In genomic region chr16:22844834-22845233, GRCm38 (mm10) we compare ENCODE assay signal across 9 mouse cellular contexts. TPM values are rescaled to one million over a fixed set of nuclear protein-coding genes. Genes with fewer than 3 reads are reported as not detected.
A peak's percentile ranks its signal among the peaks of the same experiment; 100 is the strongest.
DNase-seq lines count a peak whose midpoint lies in the region; ATAC-seq and TF ChIP-seq lines count a peak whose summit lies in the region.
"Had no signal": no experiment of that assay in that cellular context is flagged by ENCODE, and none has a peak within 500 bp of the region (broad histone marks: within the 10 kb centered on the region; RNA-seq: fewer than 3 reads in every experiment).

No protein-coding gene starts in this region.

- no peaks in the 10 kb centered on the region for H3K27me3 ChIP-seq in kidney, embryonic 14.5 days (ENCODE audit: control insufficient read depth, insufficient read depth, low read length)
- H3K27me3 ChIP-seq in embryonic facial prominence, embryonic 15.5 days: no peaks in the 10 kb centered on the region
- no peaks in the 10 kb centered on the region for H3K27me3 ChIP-seq in hindbrain, postnatal 0 days (ENCODE audit: insufficient read depth, low read length)
- H3K27me3 ChIP-seq in midbrain, embryonic 15.5 days (replicated peaks): no peaks in the 10 kb centered on the region

- H3K4me2 ChIP-seq in kidney, embryonic 14.5 days (replicated peaks; ENCODE audit: low read depth, low read length): peak overlapping the region; percentile 94
- H3K4me2 ChIP-seq in embryonic facial prominence, embryonic 15.5 days (replicated peaks): peak overlapping the region; percentile 90
- H3K4me2 ChIP-seq in hindbrain, postnatal 0 days (ENCODE audit: low read depth, low read length): peak overlapping the region; percentile 99
- H3K4me2 ChIP-seq in midbrain, embryonic 15.5 days: peak overlapping the region; percentile 97

- H3K36me3 ChIP-seq in kidney, embryonic 14.5 days (ENCODE audit: control insufficient read depth, insufficient read depth, low read length): peaks cover 8% of the 10 kb centered on the region; the same call in 1 of the 2 replicates
- 0 out of 2 replicates have a peak, but pooled peaks cover 5% of the 10 kb centered on the region for H3K36me3 ChIP-seq in embryonic facial prominence, embryonic 15.5 days
- H3K36me3 ChIP-seq in hindbrain, postnatal 0 days (ENCODE audit: insufficient read depth, low read length): 0 out of 2 replicates have a peak, but pooled peaks cover 5% of the 10 kb centered on the region
- no peaks in the 10 kb centered on the region for H3K36me3 ChIP-seq in midbrain, embryonic 15.5 days (replicated peaks)

- H3K9ac ChIP-seq in kidney, embryonic 14.5 days (ENCODE audit: low read depth, low read length): peak overlapping the region; percentile 79
- H3K9ac ChIP-seq in embryonic facial prominence, embryonic 15.5 days: no peak overlapping the region
- peak overlapping the region; percentile 30; the same call in 1 of the 2 replicates for H3K9ac ChIP-seq in hindbrain, postnatal 0 days (replicated peaks; ENCODE audit: low read length)
- peak overlapping the region; percentile 78 for H3K9ac ChIP-seq in midbrain, embryonic 15.5 days

- no peak overlapping the region for H3K27ac ChIP-seq in kidney, embryonic 14.5 days (ENCODE audit: low read depth, low read length)
- H3K27ac ChIP-seq in embryonic facial prominence, embryonic 15.5 days (replicated peaks): 0 out of 2 replicates have a peak overlapping the region, but pooled peaks have one; percentile 39
- H3K27ac ChIP-seq in hindbrain, postnatal 0 days: peak overlapping the region; percentile 68; the same call in 1 of the 2 replicates
- H3K27ac ChIP-seq in midbrain, embryonic 15.5 days: peak overlapping the region; percentile 63

- H3K9me3 ChIP-seq in kidney, embryonic 14.5 days (ENCODE audit: control insufficient read depth, low read length): no peaks in the 10 kb centered on the region
- no peaks in the 10 kb centered on the region for H3K9me3 ChIP-seq in embryonic facial prominence, embryonic 15.5 days (replicated peaks)
- no peaks in the 10 kb centered on the region for H3K9me3 ChIP-seq in hindbrain, postnatal 0 days (ENCODE audit: low read length)
- H3K9me3 ChIP-seq in midbrain, embryonic 15.5 days: no peaks in the 10 kb centered on the region

- H3K4me3 ChIP-seq in kidney, embryonic 14.5 days (ENCODE audit: low read length): peak overlapping the region; percentile 59
- peak overlapping the region; percentile 56 for H3K4me3 ChIP-seq in embryonic facial prominence, embryonic 15.5 days (replicated peaks)
- H3K4me3 ChIP-seq in hindbrain, postnatal 0 days (ENCODE audit: low read length): peak overlapping the region; percentile 60
- peak overlapping the region; percentile 62 for H3K4me3 ChIP-seq in midbrain, embryonic 15.5 days

- WGBS in kidney, embryonic 14.5 days: 30% methylated on average over 5 of the region's 5 CpGs
- 67% methylated on average over 5 of the region's 5 CpGs for WGBS in embryonic facial prominence, embryonic 15.5 days
- WGBS in hindbrain, postnatal 0 days: 68% methylated on average over 5 of the region's 5 CpGs
- WGBS in midbrain, embryonic 15.5 days: 80% methylated on average over 5 of the region's 5 CpGs

- no peak; the same call in 1 of the 2 replicates for ATAC-seq in kidney, embryonic 14.5 days (ENCODE audit: low FRiP score, low TSS enrichment)
- ATAC-seq in embryonic facial prominence, embryonic 15.5 days (ENCODE audit: insufficient number of reproducible peaks, low FRiP score, low TSS enrichment, low read depth): no peak
- no peak for ATAC-seq in hindbrain, postnatal 0 days
- peak; percentile 38; the same call in 1 of the 2 replicates for ATAC-seq in midbrain, embryonic 15.5 days (replicated peaks)

- TF ChIP-seq CTCF in hindbrain, postnatal 0 days (IDR thresholded peaks at IDR 0.05; ENCODE audit: low read depth): no peak

- DNase-seq in kidney, adult 18-20 months: no peak
- DNase-seq in hindbrain, postnatal 0 days (ENCODE audit: low spot score): no peak
- no peak for DNase-seq in spleen, postnatal 14 days (ENCODE audit: low spot score in 2 of 2)
- no peak for DNase-seq in yolk sac, embryonic 10.5 days (ENCODE audit: low spot score)
- DNase-seq in testis, postnatal 14 days (ENCODE audit: low spot score): no peak

- 0 out of 2 replicates have a peak, but pooled peaks cover 5% of the 10 kb centered on the region for H3K4me1 ChIP-seq in kidney, embryonic 14.5 days (ENCODE audit: control insufficient read depth, insufficient read depth, low read length)
- peaks cover 13% of the 10 kb centered on the region; the same call in 1 of the 2 replicates for H3K4me1 ChIP-seq in embryonic facial prominence, embryonic 15.5 days
- H3K4me1 ChIP-seq in hindbrain, postnatal 0 days (ENCODE audit: insufficient read depth, low read length): 0 out of 2 replicates have a peak, but pooled peaks cover 7% of the 10 kb centered on the region
- peaks cover 13% of the 10 kb centered on the region for H3K4me1 ChIP-seq in midbrain, embryonic 15.5 days

RNA-seq across cellular contexts. Expression of gene Tbccd1, which starts 12.6 kb away (rescaled TPM):
- polyA plus RNA-seq in kidney, embryonic 14.5 days (2014; fragmentation: Nextera tagmentation; extraction: Ambion mirVana): 25.3 and 36.0 TPM in 2 replicates
- polyA plus RNA-seq in embryonic facial prominence, embryonic 15.5 days (2015; fragmentation: Nextera tagmentation; extraction: Ambion mirVana): 23.8 and 28.1 TPM in 2 replicates
- total RNA-seq in hindbrain, postnatal 0 days (2014; rRNA removed): 13.2 and 16.9 TPM in 2 replicates
- polyA plus RNA-seq in hindbrain, postnatal 0 days (2015; fragmentation: Nextera tagmentation; extraction: Ambion mirVana): 17.2 and 17.5 TPM in 2 replicates
- 19.9 and 22.8 TPM in 2 replicates for polyA plus RNA-seq in midbrain, embryonic 15.5 days (2015; fragmentation: Nextera tagmentation; extraction: Ambion mirVana)

RNA-seq across cellular contexts. Expression of gene Dnajb11, which starts 12.8 kb away (rescaled TPM):
- 73.6 and 112 TPM in 2 replicates for polyA plus RNA-seq in kidney, embryonic 14.5 days (2014; fragmentation: Nextera tagmentation; extraction: Ambion mirVana)
- 105 TPM in 2 replicates for polyA plus RNA-seq in embryonic facial prominence, embryonic 15.5 days (2015; fragmentation: Nextera tagmentation; extraction: Ambion mirVana)
- 41.2 and 58.9 TPM in 2 replicates for total RNA-seq in hindbrain, postnatal 0 days (2014; rRNA removed)
- 86.9 and 87.1 TPM in 2 replicates for polyA plus RNA-seq in hindbrain, postnatal 0 days (2015; fragmentation: Nextera tagmentation; extraction: Ambion mirVana)
- polyA plus RNA-seq in midbrain, embryonic 15.5 days (2015; fragmentation: Nextera tagmentation; extraction: Ambion mirVana): 93.9 and 96.9 TPM in 2 replicates

RNA-seq across cellular contexts. Expression of gene Crygs, which starts 33.5 kb away (rescaled TPM):
- polyA plus RNA-seq in kidney, embryonic 14.5 days (2014; fragmentation: Nextera tagmentation; extraction: Ambion mirVana): 0.26 TPM in 1 of 2 replicates, not detected in the other
- 0.19 and 0.20 TPM in 2 replicates for polyA plus RNA-seq in embryonic facial prominence, embryonic 15.5 days (2015; fragmentation: Nextera tagmentation; extraction: Ambion mirVana)
- total RNA-seq in hindbrain, postnatal 0 days (2014; rRNA removed): not detected in 2 replicates
- polyA plus RNA-seq in hindbrain, postnatal 0 days (2015; fragmentation: Nextera tagmentation; extraction: Ambion mirVana): 0.28 and 0.35 TPM in 2 replicates
- polyA plus RNA-seq in midbrain, embryonic 15.5 days (2015; fragmentation: Nextera tagmentation; extraction: Ambion mirVana): not detected in 2 replicates
- total RNA-seq: neutrophil, adult 5-6 weeks had no signal

RNA-seq across cellular contexts. Expression of gene Ahsg, which starts 46.2 kb away (rescaled TPM):
- 0.31 and 1.1 TPM in 2 replicates for polyA plus RNA-seq in kidney, embryonic 14.5 days (2014; fragmentation: Nextera tagmentation; extraction: Ambion mirVana)
- polyA plus RNA-seq in embryonic facial prominence, embryonic 15.5 days (2015; fragmentation: Nextera tagmentation; extraction: Ambion mirVana): 0.49 TPM in 1 of 2 replicates, not detected in the other
- total RNA-seq in hindbrain, postnatal 0 days (2014; rRNA removed): not detected in 2 replicates
- polyA plus RNA-seq in hindbrain, postnatal 0 days (2015; fragmentation: Nextera tagmentation; extraction: Ambion mirVana): not detected in 2 replicates
- 2.7 TPM in 1 of 2 replicates, not detected in the other for polyA plus RNA-seq in midbrain, embryonic 15.5 days (2015; fragmentation: Nextera tagmentation; extraction: Ambion mirVana)
- total RNA-seq: neutrophil, adult 5-6 weeks had no signal
